Mouse (Mus musculus): ENCODE results near the gene Prokr1. TPM values are rescaled to one million over a fixed set of nuclear protein-coding genes. Genes with fewer than 3 reads are reported as not detected.
A peak's percentile ranks its signal among the peaks of the same experiment; 100 is the strongest.

Prokr1 gene
- polyA plus RNA-seq, 1 experiment from 2014 or later = 2.2 TPM

GRCm38 (mm10) chr6:87547836-87548235 lies 42.7 kb downstream of the Prokr1 start:
- Histone ChIP-seq H3K4me1 (ENCODE audit: control insufficient read depth, insufficient read depth, low read depth, low read length) (no peaks in the 10 kb centered on the region), H3K9me3 (ENCODE audit: control insufficient read depth, low read length) (peaks cover 7% of the 10 kb centered on the region), H3K27me3 (replicated peaks; ENCODE audit: control insufficient read depth, insufficient read depth, low read length) (no peaks in the 10 kb centered on the region), H3K4me2 (ENCODE audit: low read length) (no peak overlapping the region), H3K36me3 (ENCODE audit: control insufficient read depth, insufficient read depth, low read length) (no peaks in the 10 kb centered on the region), H3K4me3 (ENCODE audit: low read length) (no peak overlapping the region), H3K9ac (ENCODE audit: low read depth, low read length) (no peak overlapping the region), H3K27ac (ENCODE audit: low read depth, low read length) (no peak overlapping the region)
- no peak for ATAC-seq
- WGBS = 89% methylated on average over 7 of the region's 7 CpGs

- Histone ChIP-seq H3K4me1 (ENCODE audit: control insufficient read depth, insufficient read depth, low read depth, low read length) (no peaks in the 10 kb centered on the region), H3K9ac (ENCODE audit: low read depth, low read length) (no peak overlapping the region), H3K4me2 (ENCODE audit: low read length) (no peak overlapping the region), H3K36me3 (ENCODE audit: control insufficient read depth, insufficient read depth, low read length) (no peaks in the 10 kb centered on the region), H3K4me3 (ENCODE audit: low read length) (no peak overlapping the region), H3K9me3 (ENCODE audit: control insufficient read depth, low read length) (peaks cover 7% of the 10 kb centered on the region), H3K27ac (ENCODE audit: low read depth, low read length) (no peak overlapping the region), H3K27me3 (replicated peaks; ENCODE audit: control insufficient read depth, insufficient read depth, low read length) (no peaks in the 10 kb centered on the region)
- ATAC-seq = no peak
- WGBS = 88% methylated on average over 4 of the region's 4 CpGs
Measured at GRCm38 (mm10) chr6:87547431-87547830, 43.1 kb downstream of the Prokr1 start.

GRCm38 (mm10) chr6:87545331-87546217 lies 45.0 kb downstream of the Prokr1 start:
- 17% methylated on average over 1 of the region's 1 CpGs for WGBS
- H3K27ac ChIP-seq (ENCODE audit: low read depth, low read length) = no peak overlapping the region
- no peaks in the 10 kb centered on the region for H3K27me3 ChIP-seq (replicated peaks; ENCODE audit: control insufficient read depth, insufficient read depth, low read length)
- no peak overlapping the region for H3K4me2 ChIP-seq (ENCODE audit: low read length)
- peak; percentile 95 for ATAC-seq
- no peak overlapping the region for H3K9ac ChIP-seq (ENCODE audit: low read depth, low read length)
- H3K9me3 ChIP-seq (ENCODE audit: control insufficient read depth, low read length) = peaks cover 7% of the 10 kb centered on the region
- H3K4me1 ChIP-seq (ENCODE audit: control insufficient read depth, insufficient read depth, low read depth, low read length) = no peaks in the 10 kb centered on the region
- H3K4me3 ChIP-seq (ENCODE audit: low read length) = no peak overlapping the region
- H3K36me3 ChIP-seq (ENCODE audit: control insufficient read depth, insufficient read depth, low read length) = no peaks in the 10 kb centered on the region

GRCm38 (mm10) chr6:87542027-87542426 lies 48.5 kb downstream of the Prokr1 start:
- H3K9ac ChIP-seq (ENCODE audit: low read depth, low read length) = no peak overlapping the region
- H3K27ac ChIP-seq (ENCODE audit: low read depth, low read length) = no peak overlapping the region
- H3K27me3 ChIP-seq (replicated peaks; ENCODE audit: control insufficient read depth, insufficient read depth, low read length) = no peaks in the 10 kb centered on the region
- no peak overlapping the region for H3K4me3 ChIP-seq (ENCODE audit: low read length)
- no peak for ATAC-seq
- peaks cover 7% of the 10 kb centered on the region for H3K9me3 ChIP-seq (ENCODE audit: control insufficient read depth, low read length)
- no peaks in the 10 kb centered on the region for H3K36me3 ChIP-seq (ENCODE audit: control insufficient read depth, insufficient read depth, low read length)
- H3K4me1 ChIP-seq (ENCODE audit: control insufficient read depth, insufficient read depth, low read depth, low read length) = no peaks in the 10 kb centered on the region
- 78% methylated on average over 9 of the region's 9 CpGs for WGBS
- H3K4me2 ChIP-seq (ENCODE audit: low read length) = no peak overlapping the region

GRCm38 (mm10) chr6:87541171-87541571 lies 49.4 kb downstream of the Prokr1 start:
- no peaks in the 10 kb centered on the region for H3K36me3 ChIP-seq (ENCODE audit: control insufficient read depth, insufficient read depth, low read length)
- no peak overlapping the region for H3K9ac ChIP-seq (ENCODE audit: low read depth, low read length)
- ATAC-seq = no peak
- H3K4me3 ChIP-seq (ENCODE audit: low read length) = no peak overlapping the region
- H3K4me2 ChIP-seq (ENCODE audit: low read length) = no peak overlapping the region
- peaks cover under 1% of the 10 kb centered on the region; the same call in 1 of the 2 replicates for H3K9me3 ChIP-seq (ENCODE audit: control insufficient read depth, low read length)
- no peaks in the 10 kb centered on the region for H3K27me3 ChIP-seq (replicated peaks; ENCODE audit: control insufficient read depth, insufficient read depth, low read length)
- no peaks in the 10 kb centered on the region for H3K4me1 ChIP-seq (ENCODE audit: control insufficient read depth, insufficient read depth, low read depth, low read length)
- H3K27ac ChIP-seq (ENCODE audit: low read depth, low read length) = no peak overlapping the region
- 86% methylated on average over 6 of the region's 6 CpGs for WGBS

GRCm38 (mm10) chr6:87538376-87539270 lies 51.9 kb downstream of the Prokr1 start:
- Histone ChIP-seq H3K27ac (ENCODE audit: low read depth, low read length) (no peak overlapping the region), H3K4me2 (ENCODE audit: low read length) (no peak overlapping the region), H3K9me3 (ENCODE audit: control insufficient read depth, low read length) (no peaks in the 10 kb centered on the region), H3K4me1 (ENCODE audit: control insufficient read depth, insufficient read depth, low read depth, low read length) (no peaks in the 10 kb centered on the region), H3K4me3 (ENCODE audit: low read length) (no peak overlapping the region), H3K27me3 (replicated peaks; ENCODE audit: control insufficient read depth, insufficient read depth, low read length) (no peaks in the 10 kb centered on the region), H3K9ac (ENCODE audit: low read depth, low read length) (no peak overlapping the region), H3K36me3 (ENCODE audit: control insufficient read depth, insufficient read depth, low read length) (no peaks in the 10 kb centered on the region)
- WGBS = 77% methylated on average over 15 of the region's 15 CpGs
- no peak for ATAC-seq

GRCm38 (mm10) chr6:87537678-87538077 lies 52.9 kb downstream of the Prokr1 start:
- no peak for ATAC-seq
- Histone ChIP-seq H3K4me2 (ENCODE audit: low read length) (no peak overlapping the region), H3K9ac (ENCODE audit: low read depth, low read length) (no peak overlapping the region), H3K27me3 (replicated peaks; ENCODE audit: control insufficient read depth, insufficient read depth, low read length) (no peaks in the 10 kb centered on the region), H3K36me3 (ENCODE audit: control insufficient read depth, insufficient read depth, low read length) (no peaks in the 10 kb centered on the region), H3K27ac (ENCODE audit: low read depth, low read length) (no peak overlapping the region), H3K9me3 (ENCODE audit: control insufficient read depth, low read length) (no peaks in the 10 kb centered on the region), H3K4me1 (ENCODE audit: control insufficient read depth, insufficient read depth, low read depth, low read length) (no peaks in the 10 kb centered on the region), H3K4me3 (ENCODE audit: low read length) (no peak overlapping the region)
- WGBS = 78% methylated on average over 5 of the region's 5 CpGs

- 71% methylated on average over 7 of the region's 8 CpGs for WGBS
- Histone ChIP-seq H3K27ac (ENCODE audit: low read depth, low read length) (no peak overlapping the region), H3K36me3 (ENCODE audit: control insufficient read depth, insufficient read depth, low read length) (no peaks in the 10 kb centered on the region), H3K4me2 (ENCODE audit: low read length) (no peak overlapping the region), H3K9ac (ENCODE audit: low read depth, low read length) (no peak overlapping the region), H3K4me1 (ENCODE audit: control insufficient read depth, insufficient read depth, low read depth, low read length) (no peaks in the 10 kb centered on the region), H3K27me3 (replicated peaks; ENCODE audit: control insufficient read depth, insufficient read depth, low read length) (no peaks in the 10 kb centered on the region), H3K9me3 (ENCODE audit: control insufficient read depth, low read length) (no peaks in the 10 kb centered on the region), H3K4me3 (ENCODE audit: low read length) (no peak overlapping the region)
- no peak for ATAC-seq
Measured at GRCm38 (mm10) chr6:87536270-87536669, 54.3 kb downstream of the Prokr1 start.

GRCm38 (mm10) chr6:87535651-87536050 lies 54.9 kb downstream of the Prokr1 start:
- Histone ChIP-seq H3K36me3 (ENCODE audit: control insufficient read depth, insufficient read depth, low read length) (no peaks in the 10 kb centered on the region), H3K9ac (ENCODE audit: low read depth, low read length) (no peak overlapping the region), H3K27me3 (replicated peaks; ENCODE audit: control insufficient read depth, insufficient read depth, low read length) (no peaks in the 10 kb centered on the region), H3K27ac (ENCODE audit: low read depth, low read length) (no peak overlapping the region), H3K4me3 (ENCODE audit: low read length) (no peak overlapping the region), H3K9me3 (ENCODE audit: control insufficient read depth, low read length) (no peaks in the 10 kb centered on the region), H3K4me1 (ENCODE audit: control insufficient read depth, insufficient read depth, low read depth, low read length) (no peaks in the 10 kb centered on the region), H3K4me2 (ENCODE audit: low read length) (no peak overlapping the region)
- WGBS = 75% methylated on average over 9 of the region's 9 CpGs
- ATAC-seq = no peak
